Mouse (Mus musculus) limb, embryonic 12.5 days (tissue): ENCODE results near the gene Sgf29. TPM values are rescaled to one million over a fixed set of nuclear protein-coding genes. Genes with fewer than 3 reads are reported as not detected.
"Not testable (repeated sequence)": the region's sequence is repeated elsewhere in the genome, so short reads cannot be mapped to it uniquely, and the experiment has no call there.

Source experiments
- ATAC-seq: fragments of 200-750 bp; cut with Nextera tagmentation; 2 replicates; pipeline ENCODE4 v1.8.0; 2017; ENCODE audit warnings: low read depth, moderate TSS enrichment; ENCODE audit not compliant: insufficient number of reproducible peaks, insufficient read depth, low FRiP score, low TSS enrichment
- H3K27ac ChIP-seq: fragments of 300-500 bp; sonication (generic); 2 replicates; pipeline ENCODE4 v1.5.1; 2016; ENCODE audit warnings: mild to moderate bottlenecking, moderate library complexity
- H3K27me3 ChIP-seq: fragments of 300-500 bp; sonication (generic); 2 replicates; pipeline ENCODE4 v1.6.1; 2016; ENCODE audit warnings: mild to moderate bottlenecking, moderate library complexity
- H3K36me3 ChIP-seq: fragments of 300-500 bp; sonication (generic); 2 replicates; pipeline ENCODE4 v1.6.1; 2016; ENCODE audit warnings: mild to moderate bottlenecking, moderate library complexity
- H3K4me1 ChIP-seq: fragments of 300-500 bp; sonication (generic); replicated peaks from 2 replicates; pipeline ENCODE4 v1.6.1; 2016
- H3K4me2 ChIP-seq: fragments of 300-500 bp; sonication (generic); 2 replicates; pipeline ENCODE4 v1.6.1; 2016; ENCODE audit warnings: mild to moderate bottlenecking, moderate library complexity
- H3K4me3 ChIP-seq: fragments of 300-500 bp; sonication (generic); replicated peaks from 2 replicates; pipeline ENCODE4 v1.5.1; 2016; ENCODE audit warnings: mild to moderate bottlenecking
- H3K9ac ChIP-seq: fragments of 300-500 bp; sonication (generic); replicated peaks from 2 replicates; pipeline ENCODE4 v1.6.1; 2016; ENCODE audit warnings: mild to moderate bottlenecking, moderate library complexity
- H3K9me3 ChIP-seq: fragments of 300-500 bp; sonication (generic); 2 replicates; pipeline ENCODE4 v1.6.1; 2016; ENCODE audit warnings: mild to moderate bottlenecking, moderate library complexity
- WGBS: fragments of 180-500 bp; shearing (Covaris S2); methylation state at CpG from one replicate; pipeline ENCODE4 v1.1.7; 2016; 5-methylcytosine and 5-hydroxymethylcytosine counted together
- polyA plus RNA-seq: library from polyadenylated mRNA; unstranded; fragments of >200 nt; fragmentation: Nextera tagmentation; extraction: Ambion mirVana; gene quantifications from 2 replicates; pipeline ENCODE4 v1.2.1, GENCODE M21; 2016

Gene Sgf29
- polyA plus RNA-seq, 1 experiment from 2014 or later: 47.7 TPM

DNA sequence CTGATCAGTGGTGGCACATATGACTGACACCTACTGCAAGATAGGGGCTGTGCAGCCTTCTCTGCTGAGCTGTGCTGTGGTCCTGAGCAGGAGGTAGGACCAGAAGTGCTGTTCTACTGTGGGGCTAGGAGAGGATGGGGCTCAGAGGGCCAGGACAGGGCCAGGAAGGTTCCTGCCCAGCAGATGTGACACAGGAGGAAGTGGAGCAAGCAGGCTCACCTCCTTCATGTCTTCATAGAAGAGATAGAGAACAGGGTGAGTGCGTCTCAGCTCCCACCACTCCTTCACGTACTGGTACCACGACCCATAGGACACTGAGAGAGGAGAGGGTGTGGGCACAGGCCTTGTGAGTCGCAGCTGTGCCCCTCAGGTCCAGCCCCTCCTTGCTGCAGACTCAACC is 39.0 kb downstream of the Sgf29 start:
- H3K9me3 ChIP-seq, H3K4me3 ChIP-seq, H3K4me2 ChIP-seq, H3K9ac ChIP-seq, H3K4me1 ChIP-seq, H3K27me3 ChIP-seq, ATAC-seq, H3K27ac ChIP-seq: not testable (repeated sequence)
- WGBS: 84% methylated on average over 4 of the region's 4 CpGs
- peaks cover 34% of the 10 kb centered on the region for H3K36me3 ChIP-seq

DNA sequence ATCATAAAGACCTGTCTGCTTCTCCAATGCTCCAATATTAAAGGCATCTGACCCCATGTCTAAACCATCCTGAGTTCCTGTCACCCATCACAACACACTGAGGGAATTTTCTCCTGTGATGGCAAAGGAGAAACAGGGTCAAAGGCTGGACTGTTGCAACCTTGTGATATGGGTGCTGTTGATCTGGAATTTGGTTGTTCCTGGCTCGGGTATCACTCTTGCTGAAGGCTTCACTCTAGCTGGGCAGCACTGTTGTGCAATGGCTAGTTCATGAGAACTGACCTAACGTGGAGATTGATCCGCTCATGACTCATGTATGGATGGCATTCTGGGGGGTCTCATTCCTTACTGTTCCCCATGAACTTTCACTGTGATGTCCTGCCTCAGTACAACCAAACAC is 39.9 kb downstream of the Sgf29 start:
- H3K9ac ChIP-seq: no peak overlapping the region
- no peaks in the 10 kb centered on the region for H3K27me3 ChIP-seq
- no peak for ATAC-seq
- H3K4me3 ChIP-seq: no peak overlapping the region
- no peak overlapping the region for H3K27ac ChIP-seq
- no peaks in the 10 kb centered on the region for H3K4me1 ChIP-seq
- H3K4me2 ChIP-seq: no peak overlapping the region
- no peaks in the 10 kb centered on the region for H3K9me3 ChIP-seq
- WGBS: 84% methylated on average over 3 of the region's 3 CpGs
- H3K36me3 ChIP-seq: peaks cover 34% of the 10 kb centered on the region

DNA sequence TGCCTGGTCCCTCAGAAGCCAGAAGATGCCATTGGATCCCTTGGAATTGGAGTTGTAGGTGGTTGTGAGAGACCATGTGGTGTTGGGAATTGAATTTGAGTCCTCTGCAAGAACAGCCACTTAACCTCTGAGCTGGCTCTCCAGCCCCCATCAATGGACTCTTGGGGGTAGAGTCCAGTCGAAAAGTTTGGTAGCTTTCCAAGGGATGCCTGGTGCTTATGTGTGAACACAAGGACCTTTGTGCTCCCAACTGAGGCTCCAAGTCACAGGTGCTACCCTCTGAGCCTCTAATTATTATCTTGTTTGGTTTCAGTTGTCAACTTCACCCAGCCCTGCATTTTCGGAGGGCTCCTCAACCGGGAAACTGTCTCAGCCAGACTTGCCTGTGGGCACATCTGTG is 41.6 kb downstream of the Sgf29 start:
- H3K9me3 ChIP-seq: no peaks in the 10 kb centered on the region

DNA sequence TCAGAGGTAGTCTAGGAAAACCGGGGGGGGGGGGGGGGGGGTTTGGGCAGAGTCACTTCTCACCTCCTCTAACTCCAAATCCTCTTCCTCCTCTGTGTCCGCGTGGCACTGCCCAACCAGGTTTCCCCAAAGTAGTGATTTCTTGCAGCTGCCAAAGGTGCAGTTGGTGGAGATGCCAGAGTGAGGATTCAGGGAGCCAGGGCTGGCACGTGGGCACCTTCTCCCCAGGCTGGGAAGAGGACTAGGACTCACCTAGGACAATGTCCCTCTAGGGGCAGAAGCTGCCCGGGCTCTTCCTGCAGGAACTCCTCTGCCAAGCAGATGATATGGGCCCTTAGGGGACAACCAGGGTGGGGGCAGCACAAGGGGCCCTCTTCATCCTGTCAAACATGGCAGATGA is 42.6 kb downstream of the Sgf29 start:
- peaks cover 10% of the 10 kb centered on the region for H3K4me1 ChIP-seq
- no peak overlapping the region for H3K4me3 ChIP-seq
- ATAC-seq: no peak
- no peaks in the 10 kb centered on the region for H3K27me3 ChIP-seq
- H3K9me3 ChIP-seq: no peaks in the 10 kb centered on the region
- H3K36me3 ChIP-seq: peaks cover 34% of the 10 kb centered on the region
- H3K9ac ChIP-seq: no peak overlapping the region
- 82% methylated on average over 5 of the region's 5 CpGs for WGBS
- no peak overlapping the region for H3K4me2 ChIP-seq
- H3K27ac ChIP-seq: no peak overlapping the region

More for the DNA sequence above, 41.6 kb downstream of the Sgf29 start:
- no peaks in the 10 kb centered on the region for H3K27me3 ChIP-seq
- H3K4me3 ChIP-seq: no peak overlapping the region
- no peak overlapping the region for H3K4me2 ChIP-seq
- H3K36me3 ChIP-seq: peaks cover 34% of the 10 kb centered on the region
- H3K27ac ChIP-seq: no peak overlapping the region
- H3K9ac ChIP-seq: no peak overlapping the region
- 81% methylated on average over 3 of the region's 3 CpGs for WGBS
- H3K4me1 ChIP-seq: peaks cover 6% of the 10 kb centered on the region
- no peak for ATAC-seq

DNA sequence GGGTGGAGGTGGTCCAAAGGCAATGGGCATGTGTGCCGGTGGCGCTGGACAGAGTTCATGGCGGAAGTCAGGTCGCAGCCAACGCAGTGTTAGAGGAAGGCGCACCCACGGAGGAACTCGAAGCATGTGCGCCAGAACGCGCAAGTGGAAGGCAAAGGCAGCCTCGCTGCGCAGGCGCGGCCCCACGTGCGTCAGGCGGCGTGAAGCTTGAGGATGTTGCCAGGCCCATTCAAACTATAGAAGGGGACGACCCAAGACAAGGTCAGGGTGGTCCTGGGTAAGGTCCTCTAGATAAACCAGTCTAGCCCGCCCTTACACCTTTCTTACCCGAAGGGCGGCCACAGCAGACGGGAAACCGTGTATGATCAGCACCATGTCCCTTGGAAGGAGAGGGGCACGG is 43.3 kb downstream of the Sgf29 start:
- Histone ChIP-seq H3K9ac (no peak overlapping the region), H3K36me3 (peaks cover 40% of the 10 kb centered on the region), H3K9me3 (no peaks in the 10 kb centered on the region), H3K4me2 (no peak overlapping the region), H3K27me3 (no peaks in the 10 kb centered on the region), H3K27ac (no peak overlapping the region), H3K4me1 (peaks cover 17% of the 10 kb centered on the region), H3K4me3 (no peak overlapping the region)
- no peak for ATAC-seq
- 94% methylated on average over 26 of the region's 26 CpGs for WGBS

DNA sequence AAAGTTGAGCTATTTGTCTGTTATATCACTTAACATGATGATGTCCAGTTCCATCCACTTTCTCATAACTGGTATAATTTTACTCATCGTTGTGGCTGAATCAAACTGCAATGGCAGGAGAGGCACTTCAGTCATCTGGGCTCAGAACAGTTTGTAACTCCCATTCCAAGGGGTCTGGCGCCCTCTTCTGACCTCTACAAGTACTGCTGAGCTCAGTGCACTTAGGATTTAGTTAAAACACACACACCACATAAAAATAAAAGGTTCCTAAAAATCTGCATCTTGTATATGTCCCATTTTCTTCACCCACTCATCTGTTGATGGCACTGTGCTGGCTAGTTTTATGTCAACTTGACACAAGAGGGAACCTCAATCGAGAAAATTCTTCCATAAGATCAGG is 44.1 kb downstream of the Sgf29 start:
- Histone ChIP-seq H3K9me3 (no peaks in the 10 kb centered on the region), H3K36me3 (peaks cover 40% of the 10 kb centered on the region), H3K4me3 (no peak overlapping the region), H3K27me3 (no peaks in the 10 kb centered on the region), H3K27ac (no peak overlapping the region), H3K9ac (no peak overlapping the region), H3K4me1 (peaks cover 17% of the 10 kb centered on the region), H3K4me2 (no peak overlapping the region)
- no peak for ATAC-seq
- WGBS: 40% methylated on average over 3 of the region's 3 CpGs

DNA sequence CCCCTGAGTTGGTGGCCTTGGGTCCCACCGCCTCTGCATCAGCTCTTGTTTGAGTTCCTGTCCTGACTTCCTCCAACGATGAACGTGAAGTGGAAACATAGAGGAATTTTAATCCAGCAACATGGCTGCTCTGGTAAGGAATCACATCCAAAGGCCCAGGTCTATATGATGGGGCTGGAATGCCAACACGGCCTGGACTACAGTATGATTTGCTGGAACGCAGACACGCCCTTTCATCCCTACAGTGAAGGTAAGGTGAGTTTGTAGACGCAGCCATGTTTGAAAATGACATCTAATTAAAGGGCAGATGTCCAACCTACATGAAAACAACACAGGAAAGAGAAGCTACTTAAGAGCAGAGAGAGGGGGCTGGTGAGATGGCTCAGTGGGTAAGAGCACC is 44.7 kb downstream of the Sgf29 start:
- no peak overlapping the region for H3K4me3 ChIP-seq
- H3K9ac ChIP-seq: no peak overlapping the region
- no peak for ATAC-seq
- H3K27me3 ChIP-seq: no peaks in the 10 kb centered on the region
- H3K4me1 ChIP-seq: peaks cover 17% of the 10 kb centered on the region
- 90% methylated on average over 7 of the region's 7 CpGs for WGBS
- no peak overlapping the region for H3K4me2 ChIP-seq
- peaks cover 40% of the 10 kb centered on the region for H3K36me3 ChIP-seq
- no peaks in the 10 kb centered on the region for H3K9me3 ChIP-seq
- H3K27ac ChIP-seq: no peak overlapping the region

DNA sequence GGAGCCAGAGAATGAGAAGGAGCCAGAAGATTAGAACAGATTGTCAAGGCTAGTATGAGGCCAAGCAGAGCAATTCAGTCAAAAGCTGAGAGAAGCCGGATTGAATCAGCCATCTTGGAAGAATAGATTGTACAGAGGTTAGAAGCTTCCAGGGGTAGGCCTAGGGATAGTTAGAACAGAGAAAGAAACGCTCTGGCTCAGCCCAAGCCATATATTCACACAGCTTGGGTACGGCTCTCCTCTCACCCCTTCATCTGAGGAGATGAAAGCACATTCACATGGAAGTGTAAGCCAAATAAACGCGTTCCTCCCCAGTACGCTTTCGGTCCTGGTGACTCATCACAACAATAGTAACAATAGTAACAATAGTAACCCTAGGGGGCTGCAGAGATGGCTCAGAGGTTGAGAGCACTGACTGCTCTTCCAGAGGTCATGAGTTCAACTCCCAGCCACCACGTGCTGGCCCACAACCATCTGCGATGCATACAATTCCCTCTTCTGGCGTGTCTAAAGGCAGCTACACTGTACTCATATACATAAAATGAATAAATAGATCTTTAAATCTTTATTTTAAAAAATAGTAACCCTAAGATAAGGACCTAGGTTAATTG is 45.4 kb downstream of the Sgf29 start:
- Histone ChIP-seq H3K27ac (no peak overlapping the region), H3K9ac (peak overlapping the region; percentile 90), H3K9me3 (no peaks in the 10 kb centered on the region), H3K36me3 (peaks cover 35% of the 10 kb centered on the region), H3K4me1 (peaks cover 17% of the 10 kb centered on the region), H3K4me2 (peak overlapping the region; percentile 90), H3K4me3 (peak overlapping the region; percentile 77), H3K27me3 (no peaks in the 10 kb centered on the region)
- 52% methylated on average over 10 of the region's 10 CpGs for WGBS
- no peak for ATAC-seq

DNA sequence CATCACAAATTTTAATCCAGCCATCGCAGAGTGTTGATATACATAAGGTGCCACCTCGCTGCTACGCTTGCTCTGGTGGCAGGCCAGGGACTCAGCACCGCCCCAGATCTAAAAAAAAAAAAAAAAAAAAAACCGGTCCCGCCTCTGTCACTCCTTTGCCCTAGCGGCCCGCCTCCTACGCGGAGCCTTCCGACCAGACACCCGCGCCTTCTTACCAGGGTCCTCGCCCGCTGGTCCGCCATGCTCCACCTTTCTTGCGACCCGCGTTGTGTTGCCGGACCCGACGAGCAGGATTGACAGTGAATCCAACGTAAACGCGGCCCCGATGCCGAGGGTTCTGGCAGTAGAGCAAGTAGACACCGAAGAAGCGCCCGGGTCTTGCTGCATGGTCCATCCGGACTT is 46.1 kb downstream of the Sgf29 start, which contains the start of gene Bola2:
Gene Bola2, plus strand, starts transcription at position 192 of the 402 bp plus-strand sequence.
- WGBS: under 1% methylated on average over 31 of the region's 31 CpGs
- H3K4me2 ChIP-seq: peak within 1 kb of the TSS; percentile 90
- H3K4me3 ChIP-seq: peak within 1 kb of the TSS; percentile 77
- no peaks in the 10 kb centered on the region for H3K9me3 ChIP-seq
- peak; percentile 50; the same call in 1 of the 2 replicates for ATAC-seq
- H3K9ac ChIP-seq: peak within 1 kb of the TSS; percentile 90
- H3K36me3 ChIP-seq: peaks cover 29% of the 10 kb centered on the region
- no peaks in the 10 kb centered on the region for H3K27me3 ChIP-seq
- H3K4me1 ChIP-seq: peaks cover 17% of the 10 kb centered on the region
- peak within 1 kb of the TSS; percentile 98 for H3K27ac ChIP-seq

DNA sequence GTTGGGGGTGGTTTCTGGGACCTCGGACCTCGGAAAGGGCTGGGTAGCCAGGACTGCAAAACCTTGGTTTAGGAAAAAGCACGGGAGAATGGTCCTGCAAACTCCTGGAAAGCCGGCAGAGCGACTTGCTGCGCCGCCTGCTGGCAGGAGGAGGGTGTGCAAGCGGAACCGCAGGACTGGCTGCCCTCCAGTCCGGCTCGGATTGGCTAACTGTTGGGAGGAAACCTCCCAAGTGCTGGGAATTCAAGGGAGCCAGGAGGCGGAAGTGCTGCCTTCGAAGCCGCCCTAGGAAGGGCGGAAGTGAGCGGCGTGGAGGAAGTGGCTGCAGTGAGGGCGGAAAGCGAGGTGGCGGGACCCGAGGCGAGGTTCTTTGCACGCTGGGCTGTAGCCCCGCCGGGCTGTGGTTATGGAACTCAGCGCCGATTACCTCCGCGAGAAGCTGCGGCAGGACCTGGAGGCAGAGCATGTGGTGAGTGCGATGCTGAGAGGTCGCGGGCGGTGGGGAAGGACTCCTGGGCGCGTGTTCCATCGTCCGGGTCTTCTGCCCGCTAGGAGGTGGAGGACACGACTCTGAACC is 46.6 kb downstream of the Sgf29 start, which contains the start of gene Slx1b:
Gene Slx1b, minus strand, starts transcription at position 154 of the 577 bp plus-strand sequence.
- Histone ChIP-seq H3K9ac (peak within 1 kb of the TSS; percentile 90), H3K4me3 (peak within 1 kb of the TSS; percentile 77), H3K27me3 (no peaks in the 10 kb centered on the region), H3K9me3 (no peaks in the 10 kb centered on the region), H3K36me3 (peaks cover 26% of the 10 kb centered on the region), H3K4me1 (peaks cover 17% of the 10 kb centered on the region), H3K27ac (peak within 1 kb of the TSS; percentile 98), H3K4me2 (peak within 1 kb of the TSS; percentile 90)
- under 1% methylated on average over 40 of the region's 40 CpGs for WGBS
- ATAC-seq: peak; percentile 92

DNA sequence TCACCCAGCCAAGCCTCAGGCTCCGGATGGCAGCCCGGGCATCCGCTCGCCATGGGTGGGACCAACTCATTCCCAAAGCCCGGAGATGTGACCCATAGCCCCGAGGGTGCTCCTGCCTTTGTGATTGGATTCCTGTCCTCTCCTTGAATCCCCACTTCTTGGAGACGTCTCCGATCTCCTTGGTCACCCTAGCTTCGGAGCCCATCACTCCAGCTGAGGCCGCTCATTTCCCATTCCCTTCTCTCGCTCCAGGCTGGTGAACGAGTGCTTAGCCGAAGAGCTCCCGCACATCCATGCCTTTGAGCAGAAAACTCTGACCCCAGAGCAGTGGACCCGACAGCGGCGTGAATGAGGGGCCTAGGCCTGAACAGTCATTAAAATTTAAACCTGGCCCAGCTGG is 47.2 kb downstream of the Sgf29 start:
- H3K9ac ChIP-seq: peak overlapping the region; percentile 90
- WGBS: 3% methylated on average over 17 of the region's 17 CpGs
- peaks cover 20% of the 10 kb centered on the region for H3K4me1 ChIP-seq
- 0 out of 2 replicates have a peak, but pooled peaks have one; percentile 3 for ATAC-seq
- H3K27me3 ChIP-seq: no peaks in the 10 kb centered on the region
- H3K27ac ChIP-seq: no peak overlapping the region
- peak overlapping the region; percentile 77 for H3K4me3 ChIP-seq
- H3K4me2 ChIP-seq: peak overlapping the region; percentile 90
- no peaks in the 10 kb centered on the region for H3K9me3 ChIP-seq
- H3K36me3 ChIP-seq: peaks cover 21% of the 10 kb centered on the region
